Mouse (Mus musculus): Measurements from ENCODE around the gene Ndufs8.

DNA sequence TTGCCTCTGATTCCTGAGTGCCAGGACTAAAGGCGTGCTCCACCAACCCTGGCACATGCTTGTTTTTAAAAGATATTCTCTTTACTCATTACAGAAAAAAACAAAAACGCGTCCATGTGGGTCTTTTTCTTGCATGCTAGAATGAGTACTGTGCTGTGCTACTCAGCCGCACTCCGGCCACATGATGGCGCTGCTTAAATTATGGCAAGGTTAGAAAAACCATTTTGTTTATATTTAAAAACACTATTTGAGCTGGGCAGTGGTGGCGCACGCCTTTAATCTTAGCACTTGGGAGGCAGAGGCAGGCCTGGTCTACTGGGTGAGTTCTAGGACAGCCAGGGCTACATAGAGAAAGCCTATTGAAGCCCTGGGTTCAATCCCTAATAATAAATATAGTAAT is 22.4 kb downstream of the Ndufs8 start:
- TF ChIP-seq UBTF (IDR thresholded peaks at IDR 0.05; ENCODE audit: low read depth, low read length) = no peak
- peak; percentile 82 for TF ChIP-seq SMC3 (IDR thresholded peaks at IDR 0.05; ENCODE audit: low read depth, low read length)
- no peak for TF ChIP-seq NRF1 (IDR thresholded peaks at IDR 0.05; ENCODE audit: low read depth, low read length)

Data from CH12.LX (cell line).